Mouse (Mus musculus) heart, adult 2 months (tissue): ENCODE results near the gene Btnl6. TPM values are rescaled to one million over a fixed set of nuclear protein-coding genes. Genes with fewer than 3 reads are reported as not detected.
A peak's percentile ranks its signal among the peaks of the same experiment; 100 is the strongest.

Experiments used
- DNase-seq, 2 experiments: peaks; one replicate each; pipeline ENCODE4 v3.0.0; 2021
- H3K27ac ChIP-seq: fragments of 200-600 bp; 2 replicates; pipeline ENCODE4 v1.8.1; 2022
- H3K27me3 ChIP-seq: fragments of 200-500 bp; 2 replicates; pipeline ENCODE4 v1.6.1; 2012; ENCODE audit warnings: mild to moderate bottlenecking, low read length, inconsistent platforms, mixed read lengths; ENCODE audit not compliant: control insufficient read depth, insufficient read depth
- H3K36me3 ChIP-seq: fragments of 200-500 bp; 2 replicates; pipeline ENCODE4 v1.6.1; 2012; ENCODE audit warnings: low read length, inconsistent platforms; ENCODE audit not compliant: control insufficient read depth, insufficient read depth
- H3K4me1 ChIP-seq: fragments of 200-500 bp; 2 replicates; pipeline ENCODE4 v1.6.1; 2011; ENCODE audit warnings: low read length; ENCODE audit not compliant: control insufficient read depth, insufficient read depth
- H3K4me3 ChIP-seq: fragments of 200-600 bp; 2 replicates; pipeline ENCODE4 v1.8.1; 2022
- H3K79me2 ChIP-seq: fragments of 200-500 bp; replicated peaks from 2 replicates; pipeline ENCODE4 v1.6.1; 2012; ENCODE audit warnings: mild to moderate bottlenecking, inconsistent platforms, low read length, moderate library complexity, mixed read lengths; ENCODE audit not compliant: control insufficient read depth, insufficient read depth
- H3K9ac ChIP-seq: fragments of 200-500 bp; 2 replicates; pipeline ENCODE4 v1.6.1; 2012; ENCODE audit warnings: low read depth, mild to moderate bottlenecking, control low read depth, inconsistent platforms, low read length, mixed read lengths
- CTCF ChIP-seq: fragments of 200-600 bp; IDR thresholded peaks from 2 replicates; pipeline ENCODE4 v1.8.1; 2022; ENCODE audit warnings: antibody characterized with exemption, mild to moderate bottlenecking, moderate library complexity
- EP300 ChIP-seq: fragments of 200-500 bp; IDR thresholded peaks from 2 replicates; pipeline ENCODE4 v1.6.1; 2011; ENCODE audit warnings: low read depth, low read length, control low read depth; ENCODE audit not compliant: insufficient read depth
- POLR2A ChIP-seq: fragments of 200-500 bp; IDR thresholded peaks from 2 replicates; pipeline ENCODE4 v1.6.1; 2011; ENCODE audit warnings: mild to moderate bottlenecking, low read depth, low read length, control low read depth; ENCODE audit not compliant: insufficient read depth
- WGBS: fragments of 180-500 bp; shearing (Covaris S2); methylation state at CpG from one replicate; pipeline ENCODE4 v1.1.7; 2018; 5-methylcytosine and 5-hydroxymethylcytosine counted together
- intact Hi-C: fragments of 180-260 bp; cut with DNase I; formaldehyde crosslinking; loops from one replicate; pipeline ENCODE4 v1.15.1; 2025
- polyA plus RNA-seq: library from polyadenylated mRNA; depleted of rRNA; stranded (reverse); fragments of >200 nt; gene quantifications from 2 replicates; pipeline ENCODE4 v1.2.3, GENCODE M21; 2012
- total RNA-seq, 2 experiments: library from RNA; stranded (reverse); gene quantifications; 2 replicates each; pipeline ENCODE4 v1.2.3; 2021

Btnl6 gene
- total and polyA plus RNA-seq, 3 experiments: not detected

- WGBS: 94% methylated on average over 6 of the region's 6 CpGs
Measured at GRCm38 (mm10) chr17:34560438-34560837, 43.3 kb upstream of the Btnl6 start.

DNA sequence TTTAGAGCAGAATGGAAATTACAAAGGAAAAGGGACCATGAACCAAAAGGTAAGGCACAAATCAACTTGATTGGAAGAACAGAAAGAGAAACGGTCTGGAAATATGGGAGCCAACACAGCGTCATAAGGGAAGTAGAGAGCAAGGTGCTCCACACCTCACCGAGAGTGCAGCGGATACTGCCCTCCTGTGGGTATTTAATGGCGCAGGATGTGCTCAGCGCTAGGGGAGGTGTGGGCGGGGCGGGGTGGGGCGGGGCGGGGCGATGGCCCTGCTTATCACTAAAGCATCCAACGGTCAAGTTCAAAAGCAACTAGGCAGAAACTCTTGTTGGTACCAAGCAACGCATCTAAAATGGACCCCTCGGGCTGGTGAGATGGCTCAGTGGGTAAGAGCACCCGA lies 42.7 kb upstream of the Btnl6 start:
- Histone ChIP-seq H3K4me3 (no peak overlapping the region), H3K79me2 (no peaks in the 10 kb centered on the region), H3K36me3 (no peaks in the 10 kb centered on the region), H3K27me3 (no peaks in the 10 kb centered on the region), H3K4me1 (peaks cover 5% of the 10 kb centered on the region), H3K27ac (no peak overlapping the region), H3K9ac (no peak overlapping the region)
- 32% methylated on average over 15 of the region's 15 CpGs for WGBS
- DNase-seq: no peak
- TF ChIP-seq POLR2A: no peak
- TF ChIP-seq EP300: no peak
- 0 out of 2 replicates have a peak, but pooled peaks have one; percentile 4 for TF ChIP-seq CTCF
- intact Hi-C loops: loop anchor here (5.0 kb wide), 2 partner anchors 57 to 123 kb away; partner anchors contain the start of gene Egfl8

More at GRCm38 (mm10) chr17:34560438-34560837, 43.3 kb upstream of the Btnl6 start:
- peaks cover 6% of the 10 kb centered on the region for H3K4me1 ChIP-seq
- no peak for TF ChIP-seq POLR2A
- no peak for TF ChIP-seq EP300
- H3K27me3 ChIP-seq: no peaks in the 10 kb centered on the region
- no peaks in the 10 kb centered on the region for H3K79me2 ChIP-seq
- DNase-seq: no peak
- no peak overlapping the region for H3K27ac ChIP-seq
- intact Hi-C loops: no loop called here
- no peak overlapping the region for H3K9ac ChIP-seq
- H3K4me3 ChIP-seq: no peak overlapping the region
- H3K36me3 ChIP-seq: no peaks in the 10 kb centered on the region

- Histone ChIP-seq H3K27me3 (no peaks in the 10 kb centered on the region), H3K27ac (no peak overlapping the region), H3K36me3 (no peaks in the 10 kb centered on the region), H3K9ac (no peak overlapping the region), H3K4me1 (peaks cover 5% of the 10 kb centered on the region), H3K4me3 (no peak overlapping the region), H3K79me2 (no peaks in the 10 kb centered on the region)
- no peak for DNase-seq
- no peak for TF ChIP-seq POLR2A
- TF ChIP-seq EP300: no peak
- no peak for TF ChIP-seq CTCF
- intact Hi-C loops: loop anchor here (5.0 kb wide), 2 partner anchors 58 to 122 kb away; partner anchors contain the start of gene Egfl8
- WGBS: 69% methylated on average over 7 of the region's 7 CpGs
Measured at GRCm38 (mm10) chr17:34559116-34559515, 42.0 kb upstream of the Btnl6 start.

GRCm38 (mm10) chr17:34557411-34557810 lies 40.3 kb upstream of the Btnl6 start:
- H3K9ac ChIP-seq: no peak overlapping the region
- H3K36me3 ChIP-seq: no peaks in the 10 kb centered on the region
- no peak overlapping the region for H3K4me3 ChIP-seq
- peaks cover 5% of the 10 kb centered on the region for H3K4me1 ChIP-seq
- intact Hi-C loops: loop anchor here (5.0 kb wide), 2 partner anchors 60 to 120 kb away; partner anchors contain the start of gene Egfl8
- no peaks in the 10 kb centered on the region for H3K27me3 ChIP-seq
- TF ChIP-seq POLR2A (no peak), EP300 (no peak), CTCF (no peak)
- no peak for DNase-seq
- peak overlapping the region; percentile 20 for H3K27ac ChIP-seq
- WGBS: 71% methylated on average over 11 of the region's 11 CpGs
- H3K79me2 ChIP-seq: no peaks in the 10 kb centered on the region

GRCm38 (mm10) chr17:34556406-34556805 lies 39.3 kb upstream of the Btnl6 start:
- intact Hi-C loops: loop anchor here (5.0 kb wide), 2 partner anchors 61 to 119 kb away; partner anchors contain the start of gene Egfl8
- DNase-seq: no peak
- H3K27ac ChIP-seq: no peak overlapping the region
- no peaks in the 10 kb centered on the region for H3K79me2 ChIP-seq
- 75% methylated on average over 8 of the region's 8 CpGs for WGBS
- H3K9ac ChIP-seq: no peak overlapping the region
- H3K36me3 ChIP-seq: no peaks in the 10 kb centered on the region
- peaks cover 5% of the 10 kb centered on the region for H3K4me1 ChIP-seq
- TF ChIP-seq EP300 (no peak), POLR2A (no peak), CTCF (no peak)
- H3K27me3 ChIP-seq: no peaks in the 10 kb centered on the region
- no peak overlapping the region for H3K4me3 ChIP-seq

GRCm38 (mm10) chr17:34555483-34555882 lies 38.3 kb upstream of the Btnl6 start:
- H3K9ac ChIP-seq: no peak overlapping the region
- no peaks in the 10 kb centered on the region for H3K79me2 ChIP-seq
- peaks cover 3% of the 10 kb centered on the region for H3K4me1 ChIP-seq
- 19% methylated on average over 5 of the region's 5 CpGs for WGBS
- peak; percentile 99 for TF ChIP-seq CTCF
- peak; percentile 83; the same call in 1 of the 2 replicates for TF ChIP-seq EP300
- no peak for TF ChIP-seq POLR2A
- H3K27me3 ChIP-seq: no peaks in the 10 kb centered on the region
- H3K27ac ChIP-seq: no peak overlapping the region
- H3K4me3 ChIP-seq: no peak overlapping the region
- DNase-seq: peak; percentile 77 to 85
- intact Hi-C loops: loop anchor here (5.0 kb wide), 2 partner anchors 62 to 118 kb away; partner anchors contain the start of gene Egfl8
- no peaks in the 10 kb centered on the region for H3K36me3 ChIP-seq
